14 mouse cellular contexts compared by ENCODE assay signal in genomic region chr3:73591757-73592533, GRCm38 (mm10).
"Had no signal": no experiment of that assay in that cellular context is flagged by ENCODE, and none has a peak within 500 bp of the region (broad histone marks: within the 10 kb centered on the region; RNA-seq: fewer than 3 reads in every experiment).

No protein-coding gene starts in this region.

- H3K9me3 ChIP-seq: limb, embryonic 13.5 days; midbrain, embryonic 15.5 days; stomach, embryonic 15.5 days had no signal

- DNase-seq: kidney, adult 11 months; kidney, adult 9 months; kidney, postnatal 36 days; layer of hippocampus, adult 9-11 months; layer of hippocampus, postnatal 36 days; lung, adult 18-20 months; right cerebral cortex, postnatal 14 days; thymus, postnatal 36 days had no signal

- H3K9ac ChIP-seq: limb, embryonic 13.5 days; liver, embryonic 14.5 days; midbrain, embryonic 15.5 days; stomach, embryonic 15.5 days had no signal

- H3K27ac ChIP-seq: kidney, postnatal 0 days; limb, embryonic 13.5 days; liver, embryonic 14.5 days; midbrain, embryonic 15.5 days; stomach, embryonic 15.5 days had no signal

- H3K4me1 ChIP-seq: limb, embryonic 13.5 days; midbrain, embryonic 15.5 days; stomach, embryonic 15.5 days had no signal

- H3K36me3 ChIP-seq: limb, embryonic 13.5 days; midbrain, embryonic 15.5 days; stomach, embryonic 15.5 days had no signal

- H3K4me2 ChIP-seq: limb, embryonic 13.5 days; midbrain, embryonic 15.5 days; stomach, embryonic 15.5 days had no signal

- H3K4me3 ChIP-seq: limb, embryonic 13.5 days; midbrain, embryonic 15.5 days; myocyte; stomach, embryonic 15.5 days had no signal

- ATAC-seq: midbrain, embryonic 15.5 days had no signal

- H3K27me3 ChIP-seq: limb, embryonic 13.5 days; midbrain, embryonic 15.5 days; stomach, embryonic 15.5 days had no signal
